Mouse (Mus musculus): ENCODE results near the gene Cdc26. TPM values are rescaled to one million over a fixed set of nuclear protein-coding genes. Genes with fewer than 3 reads are reported as not detected.
A peak's percentile ranks its signal among the peaks of the same experiment; 100 is the strongest.

The Cdc26 gene
- polyA plus RNA-seq, 1 experiment from 2014 or later, result 54.2 TPM

DNA sequence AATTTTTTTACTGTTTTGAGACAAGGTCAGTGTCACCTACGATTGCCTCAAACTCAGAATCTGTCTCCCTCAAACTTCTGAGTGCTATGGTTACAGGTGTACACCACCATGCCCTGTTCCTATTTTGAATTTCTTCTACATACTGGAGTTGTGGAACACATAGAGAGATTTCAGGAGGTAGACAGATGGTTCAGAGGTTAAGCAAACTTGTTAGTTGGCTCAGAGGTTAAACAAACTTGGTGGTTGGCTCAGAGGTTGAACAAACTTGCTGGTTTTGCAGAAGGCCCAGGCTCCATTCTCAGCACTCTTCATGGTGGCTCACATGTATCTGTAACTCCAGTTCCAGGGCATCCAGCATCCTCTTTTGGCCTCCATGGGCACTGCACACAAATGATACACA is 24.3 kb downstream of the Cdc26 start:
- H3K79me2 ChIP-seq (ENCODE audit: inconsistent target), result peaks cover 67% of the 10 kb centered on the region
- 100% methylated on average over 1 of the region's 1 CpGs for WGBS (ENCODE audit: missing documents)
- H3K4me3 ChIP-seq (ENCODE audit: inconsistent target), result no peak overlapping the region
- H3K36me3 ChIP-seq (ENCODE audit: inconsistent target), result peaks cover 41% of the 10 kb centered on the region; the same call in 1 of the 2 replicates
- H3K27ac ChIP-seq, result no peak overlapping the region

DNA sequence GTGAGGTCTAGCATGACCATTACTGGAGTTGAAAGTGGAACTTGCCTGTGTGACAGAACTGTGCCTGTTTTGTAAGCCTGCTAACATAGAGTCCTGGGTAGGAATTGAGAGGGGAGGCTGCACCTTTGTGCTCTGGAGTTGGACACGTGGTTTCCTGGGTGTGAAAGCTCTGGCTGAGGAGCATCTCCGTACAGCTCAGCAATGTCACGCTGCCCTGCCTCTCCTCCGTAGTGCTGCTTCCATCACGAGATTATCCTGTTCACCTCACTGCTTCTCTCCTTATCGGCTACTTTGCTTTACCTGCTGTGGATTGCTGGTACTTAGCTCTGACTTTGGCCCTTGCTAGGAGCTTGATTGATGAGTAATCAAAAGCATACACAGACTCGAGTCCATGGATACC is 24.7 kb downstream of the Cdc26 start:
- WGBS (ENCODE audit: missing documents), result 94% methylated on average over 7 of the region's 7 CpGs
- Histone ChIP-seq H3K4me3 (ENCODE audit: inconsistent target) (no peak overlapping the region), H3K27ac (no peak overlapping the region), H3K36me3 (ENCODE audit: inconsistent target) (peaks cover 37% of the 10 kb centered on the region; the same call in 1 of the 2 replicates), H3K79me2 (ENCODE audit: inconsistent target) (peaks cover 71% of the 10 kb centered on the region)

DNA sequence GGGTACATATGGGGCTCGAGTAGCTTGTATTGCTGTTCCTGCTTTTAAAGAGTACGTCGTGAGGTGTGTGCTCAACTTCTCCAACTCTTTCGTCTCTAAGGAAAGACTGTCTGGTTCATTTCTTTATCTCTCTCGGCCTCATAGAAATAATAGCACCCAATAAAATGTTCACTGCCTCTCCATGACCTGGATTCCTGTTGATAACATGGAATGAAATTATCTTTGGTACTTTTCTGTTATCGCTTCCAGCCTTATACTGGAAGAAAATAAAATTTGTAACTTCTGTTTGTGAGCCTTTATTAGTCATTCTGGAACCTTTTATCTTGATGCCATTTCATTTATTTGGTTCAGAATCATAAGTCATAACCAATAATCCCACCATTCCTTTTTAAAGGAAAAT is 25.2 kb downstream of the Cdc26 start:
- Histone ChIP-seq H3K79me2 (ENCODE audit: inconsistent target) (peaks cover 76% of the 10 kb centered on the region), H3K27ac (no peak overlapping the region), H3K4me3 (ENCODE audit: inconsistent target) (no peak overlapping the region), H3K36me3 (ENCODE audit: inconsistent target) (peaks cover 31% of the 10 kb centered on the region; the same call in 1 of the 2 replicates)
- 94% methylated on average over 6 of the region's 6 CpGs for WGBS (ENCODE audit: missing documents)

DNA sequence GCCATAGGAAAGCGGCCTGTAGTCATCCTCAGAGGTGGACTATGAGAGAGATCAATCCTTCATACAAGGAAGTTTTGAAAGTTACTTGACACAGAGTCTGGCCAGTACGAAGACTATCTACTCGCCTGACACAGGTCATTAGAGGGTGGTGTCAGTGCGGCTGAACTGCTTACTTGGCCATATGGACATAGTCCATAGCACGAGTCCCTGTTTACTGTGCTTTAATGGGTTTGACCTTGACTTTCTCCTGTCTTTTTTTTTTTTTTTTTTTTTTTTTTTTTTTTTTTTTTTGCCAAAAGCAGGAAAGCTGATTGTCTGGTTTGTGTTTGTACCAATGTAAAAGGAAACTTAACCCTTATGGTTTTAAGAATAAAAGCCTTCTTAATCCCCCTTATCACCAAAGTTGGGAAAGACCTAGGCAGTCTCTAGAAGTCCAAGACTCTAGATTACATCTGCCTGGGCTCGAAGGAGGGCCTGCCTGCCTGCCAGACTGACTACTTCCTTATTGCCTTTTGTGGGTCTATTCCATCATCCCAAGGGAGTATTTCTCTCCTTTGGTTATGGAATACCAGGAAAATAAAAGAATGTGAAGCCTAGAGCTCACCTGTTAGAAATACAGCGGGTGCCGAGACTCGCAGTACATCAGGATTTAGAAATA is 28.6 kb downstream of the Cdc26 start:
- WGBS (ENCODE audit: missing documents), result 95% methylated on average over 9 of the region's 9 CpGs
- Histone ChIP-seq H3K4me3 (ENCODE audit: inconsistent target) (no peak overlapping the region), H3K27ac (no peak overlapping the region), H3K79me2 (ENCODE audit: inconsistent target) (peaks cover 100% of the 10 kb centered on the region), H3K36me3 (ENCODE audit: inconsistent target) (peaks cover 5% of the 10 kb centered on the region; the same call in 1 of the 2 replicates)

DNA sequence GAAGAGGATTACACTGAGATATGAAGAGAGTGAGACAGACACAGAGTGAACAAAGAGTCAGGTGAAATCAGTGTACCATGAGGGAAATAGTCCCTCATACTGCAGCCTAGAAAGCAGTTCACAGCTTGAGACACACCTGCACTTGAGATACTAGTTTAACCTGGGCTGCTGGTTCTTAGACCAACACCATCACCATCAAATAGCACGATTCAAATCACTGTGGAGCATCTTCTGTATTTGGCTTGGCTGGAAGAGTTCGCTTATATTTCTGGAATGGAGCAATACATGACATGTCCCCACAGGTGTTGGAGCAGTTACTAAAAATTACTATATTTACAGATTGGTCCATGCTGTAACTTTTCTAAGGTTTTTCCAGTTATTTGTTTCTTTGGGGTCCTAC is 32.3 kb downstream of the Cdc26 start:
- Histone ChIP-seq H3K79me2 (ENCODE audit: inconsistent target) (peaks cover 100% of the 10 kb centered on the region), H3K4me3 (ENCODE audit: inconsistent target) (no peak overlapping the region), H3K27ac (no peak overlapping the region), H3K36me3 (ENCODE audit: inconsistent target) (no peaks in the 10 kb centered on the region)
- 90% methylated on average over 2 of the region's 2 CpGs for WGBS (ENCODE audit: missing documents)

DNA sequence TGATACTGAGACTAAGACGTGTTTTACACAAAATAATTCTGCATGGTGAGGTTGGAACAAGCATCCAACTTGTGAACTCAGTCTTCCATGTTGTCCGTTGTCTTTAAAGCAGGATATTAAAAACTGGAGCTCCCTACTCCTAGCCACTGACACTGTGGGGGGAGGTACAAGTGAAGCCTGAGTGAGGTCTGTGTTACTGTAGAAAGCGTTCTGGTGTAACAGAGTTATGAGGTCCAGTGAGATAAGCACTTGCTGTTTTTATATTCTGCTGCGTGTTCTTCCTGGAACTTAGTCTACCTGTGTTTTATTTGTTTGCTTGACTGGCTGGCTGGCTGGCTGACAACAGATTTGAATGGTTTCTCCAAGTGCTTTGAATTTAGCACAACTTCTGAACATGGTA is 34.1 kb downstream of the Cdc26 start:
- Histone ChIP-seq H3K36me3 (ENCODE audit: inconsistent target) (no peaks in the 10 kb centered on the region), H3K79me2 (ENCODE audit: inconsistent target) (peaks cover 100% of the 10 kb centered on the region), H3K4me3 (ENCODE audit: inconsistent target) (no peak overlapping the region), H3K27ac (no peak overlapping the region)
- WGBS (ENCODE audit: missing documents), result 96% methylated on average over 4 of the region's 4 CpGs

DNA sequence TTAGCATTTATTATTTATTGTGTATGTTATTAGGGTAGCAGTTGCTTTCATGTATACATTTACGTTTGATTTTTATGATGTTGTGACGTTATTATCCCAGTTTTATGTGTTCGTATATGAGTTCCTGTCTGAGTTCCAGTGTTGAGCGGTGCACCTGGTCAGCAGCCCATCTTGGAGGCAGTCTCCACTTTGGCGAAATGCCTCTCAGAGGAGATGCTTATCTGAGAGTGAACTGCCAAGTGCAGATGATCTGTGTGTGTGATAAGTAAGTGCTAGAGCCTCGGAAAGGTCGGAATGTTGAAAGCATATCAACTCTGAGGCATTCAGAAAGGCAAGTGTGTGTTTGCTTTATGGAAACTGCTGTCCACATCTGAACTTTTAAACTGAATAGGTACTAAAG is 34.8 kb downstream of the Cdc26 start:
- Histone ChIP-seq H3K4me3 (ENCODE audit: inconsistent target) (no peak overlapping the region), H3K79me2 (ENCODE audit: inconsistent target) (peaks cover 100% of the 10 kb centered on the region), H3K27ac (no peak overlapping the region), H3K36me3 (ENCODE audit: inconsistent target) (no peaks in the 10 kb centered on the region)
- 85% methylated on average over 4 of the region's 7 CpGs for WGBS (ENCODE audit: missing documents)

DNA sequence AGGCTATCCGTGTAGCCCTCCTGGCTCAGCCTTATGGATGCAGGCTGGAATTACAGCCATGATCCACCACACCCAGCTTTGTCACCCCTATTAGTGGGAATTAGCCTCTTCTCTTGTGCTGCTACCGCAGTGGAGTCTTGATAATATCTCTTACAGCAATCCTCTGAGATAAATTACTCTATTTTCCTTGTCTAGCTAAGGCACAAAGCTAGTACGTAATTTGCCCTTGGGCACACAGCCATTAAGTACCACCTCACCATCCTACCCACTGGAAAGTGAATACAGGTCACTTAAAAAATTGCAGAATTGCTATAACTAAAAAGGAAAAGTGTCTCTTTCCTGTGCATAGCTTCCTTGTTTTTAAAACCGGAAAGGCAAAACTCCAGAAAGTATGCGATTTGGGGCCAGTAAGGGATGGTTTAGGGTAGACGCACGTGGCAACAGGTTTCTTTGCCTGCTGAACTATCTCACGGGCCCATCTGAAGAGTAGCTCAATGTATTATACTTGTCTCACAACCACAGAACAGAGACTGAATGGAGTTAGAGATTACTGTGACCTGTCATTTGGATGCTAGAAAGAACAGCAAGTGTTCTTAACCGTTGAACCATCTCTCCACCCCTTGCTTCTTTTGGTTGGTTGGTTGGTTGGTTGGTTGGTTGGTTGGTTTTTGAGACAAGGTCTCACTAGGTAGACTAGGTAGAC is 35.5 kb downstream of the Cdc26 start:
- 74% methylated on average over 9 of the region's 9 CpGs for WGBS (ENCODE audit: missing documents)
- no peak overlapping the region for H3K4me3 ChIP-seq (ENCODE audit: inconsistent target)
- H3K36me3 ChIP-seq (ENCODE audit: inconsistent target), result no peaks in the 10 kb centered on the region
- H3K79me2 ChIP-seq (ENCODE audit: inconsistent target), result peaks cover 100% of the 10 kb centered on the region
- no peak overlapping the region for H3K27ac ChIP-seq

DNA sequence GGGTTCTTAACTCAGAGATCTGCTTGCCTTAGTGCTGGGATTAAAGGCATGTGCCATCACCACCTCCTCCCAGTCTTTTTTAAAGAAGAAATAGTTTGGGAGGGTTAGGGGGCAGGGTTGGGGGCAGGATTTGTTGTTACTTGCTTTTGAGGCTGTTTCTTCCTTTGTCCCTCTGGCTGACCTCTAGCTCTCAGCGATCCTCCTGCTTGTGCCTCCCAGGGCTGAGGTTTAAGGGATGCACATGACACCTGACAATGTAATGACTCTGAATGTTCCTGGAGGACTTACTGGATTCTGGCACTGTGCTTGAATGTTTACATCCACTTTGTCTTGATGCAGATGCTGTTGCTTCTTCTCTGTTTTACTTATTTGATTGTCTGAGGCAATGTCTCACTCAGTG is 36.0 kb downstream of the Cdc26 start:
- WGBS (ENCODE audit: missing documents), result 77% methylated on average over 1 of the region's 1 CpGs
- no peak overlapping the region for H3K27ac ChIP-seq

DNA sequence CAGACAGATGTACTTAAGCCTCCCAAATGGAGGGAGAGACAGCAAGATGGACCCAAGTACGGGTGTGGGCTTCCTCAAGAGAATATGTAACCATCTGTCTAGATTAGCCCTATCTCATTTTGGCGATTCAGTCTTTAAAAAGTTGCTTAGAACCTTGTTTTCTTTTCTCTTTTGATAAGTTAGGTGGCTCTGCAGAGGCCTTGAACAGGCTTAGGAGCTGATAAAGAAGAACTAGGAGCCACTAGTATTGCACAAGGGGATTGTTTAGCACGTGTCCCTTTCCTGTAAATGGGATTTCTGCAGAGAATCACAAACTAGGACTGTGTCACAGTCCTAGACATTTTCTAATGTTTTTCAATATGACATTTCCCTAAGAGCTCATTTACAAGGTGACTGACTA is 39.4 kb downstream of the Cdc26 start:
- Histone ChIP-seq H3K79me2 (ENCODE audit: inconsistent target) (peaks cover 100% of the 10 kb centered on the region), H3K36me3 (ENCODE audit: inconsistent target) (no peaks in the 10 kb centered on the region), H3K4me3 (ENCODE audit: inconsistent target) (no peak overlapping the region), H3K27ac (no peak overlapping the region)
- 56% methylated on average over 3 of the region's 3 CpGs for WGBS (ENCODE audit: missing documents)

More for the DNA sequence above, 36.0 kb downstream of the Cdc26 start:
- Histone ChIP-seq H3K4me3 (ENCODE audit: inconsistent target) (no peak overlapping the region), H3K79me2 (ENCODE audit: inconsistent target) (peaks cover 100% of the 10 kb centered on the region), H3K36me3 (ENCODE audit: inconsistent target) (no peaks in the 10 kb centered on the region)

DNA sequence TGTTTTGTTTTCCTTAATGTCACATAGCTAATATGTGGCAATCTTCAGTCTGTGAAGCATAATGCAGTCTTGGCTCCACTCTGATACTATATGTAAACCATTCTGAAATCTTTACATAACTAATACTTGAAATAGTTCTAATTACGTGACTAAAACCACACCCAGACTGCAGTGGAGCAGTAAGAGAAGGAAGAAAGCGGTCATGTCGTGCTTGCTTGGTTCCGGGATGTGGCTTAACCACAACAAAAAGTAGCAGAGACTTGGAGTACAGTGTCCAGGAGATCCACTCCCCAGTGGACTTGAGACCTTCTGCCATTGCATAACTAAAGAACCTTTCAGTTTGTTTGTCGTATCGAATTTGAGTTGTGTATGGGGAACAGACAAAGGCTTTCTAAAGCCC is 40.9 kb downstream of the Cdc26 start:
- 8% methylated on average over 6 of the region's 6 CpGs for WGBS (ENCODE audit: missing documents)
- peaks cover 100% of the 10 kb centered on the region for H3K79me2 ChIP-seq (ENCODE audit: inconsistent target)
- no peak overlapping the region for H3K4me3 ChIP-seq (ENCODE audit: inconsistent target)
- H3K27ac ChIP-seq, result peak overlapping the region; percentile 42
- H3K36me3 ChIP-seq (ENCODE audit: inconsistent target), result no peaks in the 10 kb centered on the region

DNA sequence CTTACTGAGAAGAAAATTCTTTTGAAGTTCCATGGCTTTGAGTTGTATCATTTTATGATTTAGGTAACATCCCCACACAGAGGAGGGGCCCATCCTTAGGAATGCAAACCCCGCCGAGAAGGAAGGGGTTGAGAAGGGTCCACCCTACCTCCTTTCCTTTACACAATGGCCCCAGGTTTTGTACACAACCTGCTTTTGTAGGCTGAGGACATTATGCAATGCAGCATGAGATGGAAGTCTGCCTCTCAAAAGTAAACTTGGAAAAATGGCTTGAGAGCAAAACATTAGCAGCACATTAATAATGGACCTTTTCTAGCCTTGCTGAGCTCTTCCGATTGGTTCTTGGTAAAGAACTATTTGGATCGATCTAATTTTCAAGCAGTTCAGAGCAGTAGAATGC is 42.2 kb downstream of the Cdc26 start:
- no peak overlapping the region for H3K27ac ChIP-seq

DNA sequence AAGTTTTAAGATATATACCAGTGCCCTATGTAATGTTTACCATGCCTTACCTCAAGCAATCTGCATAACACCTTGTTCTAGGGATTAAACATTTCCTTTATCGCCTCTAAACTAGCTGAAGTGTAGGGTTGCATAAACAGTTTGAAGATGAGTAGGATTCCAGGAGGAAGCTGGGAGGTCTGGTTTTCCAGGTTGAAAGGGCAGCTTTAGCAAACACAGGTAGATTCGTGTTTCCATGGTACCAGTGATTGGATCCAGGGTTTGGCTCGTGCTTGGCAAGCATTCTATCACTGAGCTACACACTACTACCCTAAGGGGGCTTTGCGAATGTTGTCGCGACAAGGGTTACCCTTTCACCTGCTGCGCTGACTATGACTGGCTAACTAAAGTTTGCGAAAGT is 44.1 kb downstream of the Cdc26 start:
- H3K36me3 ChIP-seq (ENCODE audit: inconsistent target), result no peaks in the 10 kb centered on the region
- 94% methylated on average over 8 of the region's 8 CpGs for WGBS (ENCODE audit: missing documents)
- H3K4me3 ChIP-seq (ENCODE audit: inconsistent target), result no peak overlapping the region
- H3K27ac ChIP-seq, result no peak overlapping the region
- H3K79me2 ChIP-seq (ENCODE audit: inconsistent target), result peaks cover 97% of the 10 kb centered on the region

More for the DNA sequence above, 42.2 kb downstream of the Cdc26 start:
- Histone ChIP-seq H3K4me3 (ENCODE audit: inconsistent target) (no peak overlapping the region), H3K36me3 (ENCODE audit: inconsistent target) (no peaks in the 10 kb centered on the region), H3K79me2 (ENCODE audit: inconsistent target) (peaks cover 100% of the 10 kb centered on the region)
- WGBS (ENCODE audit: missing documents), result 88% methylated on average over 4 of the region's 4 CpGs

DNA sequence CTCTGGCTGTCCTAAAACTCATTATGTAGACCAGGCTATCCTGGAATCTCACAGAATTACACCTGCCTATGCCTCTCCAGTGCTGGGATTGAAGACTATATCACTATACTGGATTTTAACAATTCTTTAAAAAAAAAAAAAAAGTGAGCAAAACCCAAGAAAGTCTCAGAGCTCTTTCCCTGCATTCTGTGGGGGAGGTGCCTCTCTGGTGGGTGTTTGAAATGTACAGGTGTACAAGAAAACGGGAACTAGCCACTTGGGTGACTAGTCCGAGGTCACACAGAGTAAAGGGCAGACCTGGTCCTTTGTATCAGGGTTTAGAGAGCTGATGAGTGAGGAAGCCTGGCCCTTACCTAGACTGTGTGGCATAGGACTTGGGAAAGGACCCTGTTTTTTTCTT is 46.0 kb downstream of the Cdc26 start:
- H3K4me3 ChIP-seq (ENCODE audit: inconsistent target), result no peak overlapping the region
- 45% methylated on average over 2 of the region's 2 CpGs for WGBS (ENCODE audit: missing documents)
- no peaks in the 10 kb centered on the region for H3K36me3 ChIP-seq (ENCODE audit: inconsistent target)
- H3K27ac ChIP-seq, result no peak overlapping the region
- H3K79me2 ChIP-seq (ENCODE audit: inconsistent target), result peaks cover 91% of the 10 kb centered on the region

DNA sequence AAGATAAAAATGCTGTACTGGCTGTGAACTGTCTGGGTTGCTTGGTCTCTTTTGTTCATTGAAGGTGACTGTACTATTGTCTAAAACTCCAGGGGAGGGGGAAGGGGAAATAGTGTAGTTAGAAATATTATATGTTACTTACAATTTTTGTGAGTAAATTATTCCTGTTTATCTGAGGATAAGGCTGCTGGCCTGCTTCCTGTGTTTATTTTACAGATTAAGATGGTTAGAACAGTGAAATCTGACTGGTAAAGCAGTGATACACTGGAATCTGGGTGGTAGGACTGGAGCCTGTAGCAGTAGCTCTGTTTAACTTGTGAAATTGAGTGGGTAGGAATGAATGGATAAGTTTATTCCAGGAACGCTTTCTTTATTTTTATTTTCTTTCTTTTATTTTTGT is 46.4 kb downstream of the Cdc26 start:
- Histone ChIP-seq H3K79me2 (ENCODE audit: inconsistent target) (peaks cover 87% of the 10 kb centered on the region), H3K27ac (0 out of 2 replicates have a peak overlapping the region, but pooled peaks have one; percentile 73), H3K4me3 (ENCODE audit: inconsistent target) (peak overlapping the region; percentile 94), H3K36me3 (ENCODE audit: inconsistent target) (no peaks in the 10 kb centered on the region)
- 100% methylated on average over 1 of the region's 1 CpGs for WGBS (ENCODE audit: missing documents)
